Mouse (Mus musculus): Measurements from ENCODE around the gene Nup93.
"Not testable (repeated sequence)": the region's sequence is repeated elsewhere in the genome, so short reads cannot be mapped to it uniquely, and the experiment has no call there.

The Nup93 gene

GRCm38 (mm10) chr8:94214252-94215173 lies at the start of gene Nup93:
Nup93 (plus strand) TSS chr8:94214564.
- DNase-seq (ENCODE audit: low read depth, low spot score): peak; percentile 100

- DNase-seq (ENCODE audit: low read depth, low spot score): not testable (repeated sequence)
These were observed 48.6 kb upstream of the Nup93 start for GRCm38 (mm10) chr8:94165772-94166171.

- peak; percentile 94 for DNase-seq (ENCODE audit: low read depth, low spot score)
These were observed 47.1 kb upstream of the Nup93 start for GRCm38 (mm10) chr8:94167244-94167643.

GRCm38 (mm10) chr8:94169547-94169946 lies 44.8 kb upstream of the Nup93 start:
- no peak for DNase-seq (ENCODE audit: low read depth, low spot score)

GRCm38 (mm10) chr8:94171321-94171755 lies 43.0 kb upstream of the Nup93 start:
- no peak for DNase-seq (ENCODE audit: low read depth, low spot score)

GRCm38 (mm10) chr8:94172075-94172808 lies 42.1 kb upstream of the Nup93 start, which contains the start of gene Mt2:
Mt2 (plus strand) TSS chr8:94172664.
- DNase-seq (ENCODE audit: low read depth, low spot score): peak; percentile 98

GRCm38 (mm10) chr8:94172809-94173732 lies 41.3 kb upstream of the Nup93 start:
- peak; percentile 59 for DNase-seq (ENCODE audit: low read depth, low spot score)

- no peak for DNase-seq (ENCODE audit: low read depth, low spot score)
These were observed 40.4 kb upstream of the Nup93 start for GRCm38 (mm10) chr8:94173848-94174403.

- DNase-seq (ENCODE audit: low read depth, low spot score): peak; percentile 89
These were observed 39.6 kb upstream of the Nup93 start for GRCm38 (mm10) chr8:94174619-94175213.

GRCm38 (mm10) chr8:94177716-94178390 lies 36.5 kb upstream of the Nup93 start:
- no peak for DNase-seq (ENCODE audit: low read depth, low spot score)

- DNase-seq (ENCODE audit: low read depth, low spot score): peak; percentile 97
These were observed 35.3 kb upstream of the Nup93 start, which contains the start of gene Mt1 for GRCm38 (mm10) chr8:94178857-94179712. Mt1 (plus strand) TSS chr8:94179082.

- no peak for DNase-seq (ENCODE audit: low read depth, low spot score)
These were observed 34.4 kb upstream of the Nup93 start for GRCm38 (mm10) chr8:94179713-94180560.

- DNase-seq (ENCODE audit: low read depth, low spot score): no peak
These were observed 33.8 kb upstream of the Nup93 start for GRCm38 (mm10) chr8:94180561-94180908.

- no peak for DNase-seq (ENCODE audit: low read depth, low spot score)
These were observed 32.1 kb upstream of the Nup93 start for GRCm38 (mm10) chr8:94182055-94182929.

- peak; percentile 95 for DNase-seq (ENCODE audit: low read depth, low spot score)
These were observed 31.2 kb upstream of the Nup93 start for GRCm38 (mm10) chr8:94183117-94183516.

- peak; percentile 73 for DNase-seq (ENCODE audit: low read depth, low spot score)
These were observed 30.0 kb upstream of the Nup93 start for GRCm38 (mm10) chr8:94184357-94184843.

- no peak for DNase-seq (ENCODE audit: low read depth, low spot score)
These were observed 28.6 kb upstream of the Nup93 start for GRCm38 (mm10) chr8:94185791-94186190.
